Mouse (Mus musculus) megakaryocyte, embryonic 14.5 days (primary cell): ENCODE data around the gene Rnf128.
"Not testable (repeated sequence)": the region's sequence is repeated elsewhere in the genome, so short reads cannot be mapped to it uniquely, and the experiment has no call there.

Experiments
- FLI1 ChIP-seq: IDR thresholded peaks from 2 replicates; pipeline ENCODE4 v1.6.1; 2012; ENCODE audit warnings: low read length, inconsistent platforms, mixed read lengths
- GATA1 ChIP-seq: IDR thresholded peaks from 3 replicates; pipeline ENCODE4 v1.6.1; 2012; ENCODE audit warnings: mixed read lengths, low read length, inconsistent platforms, borderline replicate concordance

DNA sequence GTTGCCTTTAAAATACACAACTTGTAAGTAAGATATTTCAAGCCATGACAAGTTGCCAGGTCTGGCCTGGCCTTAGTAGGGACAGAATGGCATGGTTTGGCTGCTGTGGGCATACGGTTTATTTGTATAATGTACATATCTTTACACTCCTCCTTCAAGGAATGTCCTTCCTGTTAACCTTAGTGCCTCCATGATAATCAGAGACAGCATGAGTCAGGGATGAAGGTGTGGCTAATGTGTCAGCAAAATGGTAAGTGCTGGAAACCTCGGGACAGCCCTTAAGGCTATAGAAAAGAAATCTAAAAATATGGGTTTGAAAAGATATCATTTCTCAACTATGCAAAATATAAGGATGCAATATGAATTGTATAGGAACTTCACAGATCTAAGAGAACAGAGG is 23.6 kb downstream of the Rnf128 start:
- TF ChIP-seq GATA1, FLI1: not testable (repeated sequence)
